Comparison of ENCODE assay signal across 7 mouse cellular contexts in genomic region chr12:21472487-21472886, GRCm38 (mm10). TPM values are rescaled to one million over a fixed set of nuclear protein-coding genes. Genes with fewer than 3 reads are reported as not detected.
DNase-seq lines count a peak whose midpoint lies in the region; ATAC-seq and TF ChIP-seq lines count a peak whose summit lies in the region.

No protein-coding gene starts in this region.

- no peak overlapping the region for H3K4me2 ChIP-seq in midbrain, postnatal 0 days (ENCODE audit: low read depth, low read length, poor library complexity, severe bottlenecking)
- no peak overlapping the region for H3K4me2 ChIP-seq in midbrain, embryonic 13.5 days (replicated peaks)

- H3K9ac ChIP-seq in midbrain, postnatal 0 days (replicated peaks; ENCODE audit: low read length, poor library complexity, severe bottlenecking), result no peak overlapping the region
- no peak overlapping the region for H3K9ac ChIP-seq in midbrain, embryonic 13.5 days (replicated peaks)

- H3K4me3 ChIP-seq in midbrain, postnatal 0 days (ENCODE audit: low read depth, low read length), result no peak overlapping the region
- H3K4me3 ChIP-seq in midbrain, embryonic 13.5 days (replicated peaks), result no peak overlapping the region

- H3K9me3 ChIP-seq in midbrain, postnatal 0 days (ENCODE audit: low read length), result no peaks in the 10 kb centered on the region
- no peaks in the 10 kb centered on the region for H3K9me3 ChIP-seq in midbrain, embryonic 13.5 days

- WGBS in midbrain, postnatal 0 days, result 62% methylated on average over 4 of the region's 4 CpGs
- WGBS in midbrain, embryonic 13.5 days, result 75% methylated on average over 4 of the region's 4 CpGs

- peak; percentile 81 for DNase-seq in midbrain, postnatal 0 days (ENCODE audit: low spot score)
- peak; percentile 91 to 95 for DNase-seq in cerebellum, adult 18-20 months
- peak; percentile 56 to 72 for DNase-seq in heart, adult 9 months (ENCODE audit: low spot score in 2 of 2)
- peak; percentile 23 to 28 for DNase-seq in left cerebral cortex, postnatal 36 days (ENCODE audit: low spot score in 2 of 2)
- DNase-seq in right cerebral cortex, postnatal 25 days, result peak; percentile 14
- no peak for DNase-seq in thymus, adult 18-20 months

- no peaks in the 10 kb centered on the region for H3K36me3 ChIP-seq in midbrain, postnatal 0 days (ENCODE audit: insufficient read depth, low read length)
- H3K36me3 ChIP-seq in midbrain, embryonic 13.5 days, result no peaks in the 10 kb centered on the region

- intact Hi-C loops in left cerebral cortex, postnatal 36 days (cut with DNase I), result no loop called here

- no peaks in the 10 kb centered on the region for H3K27me3 ChIP-seq in midbrain, postnatal 0 days (ENCODE audit: insufficient read depth, low read length)
- H3K27me3 ChIP-seq in midbrain, embryonic 13.5 days, result no peaks in the 10 kb centered on the region

- TF ChIP-seq CTCF in midbrain, postnatal 0 days (IDR thresholded peaks at IDR 0.05), result peak; percentile 37

- H3K27ac ChIP-seq in midbrain, postnatal 0 days (ENCODE audit: low read depth, low read length), result no peak overlapping the region
- H3K27ac ChIP-seq in midbrain, embryonic 13.5 days, result no peak overlapping the region

- no peaks in the 10 kb centered on the region for H3K4me1 ChIP-seq in midbrain, postnatal 0 days (ENCODE audit: insufficient read depth, low read length)
- H3K4me1 ChIP-seq in midbrain, embryonic 13.5 days (replicated peaks), result no peaks in the 10 kb centered on the region

- no peak for ATAC-seq in midbrain, postnatal 0 days (ENCODE audit: low FRiP score)
- ATAC-seq in midbrain, embryonic 13.5 days, result no peak

RNA-seq across cellular contexts. Expression of gene Ywhaq, which starts 55.0 kb away (rescaled TPM):
- total RNA-seq in midbrain, postnatal 0 days (2014; rRNA removed), result 675 and 762 TPM in 2 replicates
- polyA plus RNA-seq in midbrain, postnatal 0 days (2015; fragmentation: Nextera tagmentation; extraction: Ambion mirVana), result 1,218 and 1,259 TPM in 2 replicates
- polyA plus RNA-seq in midbrain, embryonic 13.5 days (2015; fragmentation: Nextera tagmentation; extraction: Ambion mirVana), result 1,158 and 1,235 TPM in 2 replicates
- total RNA-seq in left cerebral cortex, postnatal 36 days (2021), result 100 to 1,000 TPM; 430 to 485 TPM

Comparison
In these comparisons a context has a peak if more than half of its experiments do, and no peak if none do; other contexts are left out.
1. DNase-seq: peak in midbrain, postnatal 0 days (single experiment), cerebellum, adult 18-20 months (2 of 2), heart, adult 9 months (2 of 2), left cerebral cortex, postnatal 36 days (2 of 2) and right cerebral cortex, postnatal 25 days (single experiment); none in thymus, adult 18-20 months (0 of 2).